In genomic region chr11:77467157-77467556, GRCm38 (mm10) we compare ENCODE assay signal across 8 mouse cellular contexts. TPM values are rescaled to one million over a fixed set of nuclear protein-coding genes. Genes with fewer than 3 reads are reported as not detected.
DNase-seq lines count a peak whose midpoint lies in the region; ATAC-seq and TF ChIP-seq lines count a peak whose summit lies in the region.

No protein-coding gene starts in this region.

- H3K27me3 ChIP-seq in intestine, embryonic 14.5 days (replicated peaks; ENCODE audit: control insufficient read depth, insufficient read depth, low read length), result peaks cover 53% of the 10 kb centered on the region
- H3K27me3 ChIP-seq in limb, embryonic 12.5 days, result peaks cover 78% of the 10 kb centered on the region
- H3K27me3 ChIP-seq in testis, adult 2 months (ENCODE audit: control insufficient read depth, insufficient read depth, low read length), result no peaks in the 10 kb centered on the region

- H3K4me2 ChIP-seq in intestine, embryonic 14.5 days (ENCODE audit: low read length), result peak overlapping the region; percentile 18; the same call in 1 of the 2 replicates
- H3K4me2 ChIP-seq in limb, embryonic 12.5 days, result peak overlapping the region; percentile 35

- 4% methylated on average over 25 of the region's 25 CpGs for WGBS in bone marrow, adult 2 months
- WGBS in intestine, embryonic 14.5 days, result 5% methylated on average over 25 of the region's 25 CpGs
- WGBS in limb, embryonic 12.5 days, result 3% methylated on average over 25 of the region's 25 CpGs

- H3K36me3 ChIP-seq in intestine, embryonic 14.5 days (ENCODE audit: control insufficient read depth, insufficient read depth, low read length), result peaks cover 14% of the 10 kb centered on the region
- H3K36me3 ChIP-seq in limb, embryonic 12.5 days, result peaks cover 27% of the 10 kb centered on the region
- H3K36me3 ChIP-seq in testis, adult 2 months (ENCODE audit: control insufficient read depth, insufficient read depth, low read length), result no peaks in the 10 kb centered on the region

- no peak overlapping the region for H3K9ac ChIP-seq in intestine, embryonic 14.5 days (ENCODE audit: low read length)
- 0 out of 2 replicates have a peak overlapping the region, but pooled peaks have one; percentile 18 for H3K9ac ChIP-seq in limb, embryonic 12.5 days (replicated peaks)

- no peaks in the 10 kb centered on the region for H3K4me1 ChIP-seq in bone marrow, adult 2 months (ENCODE audit: control insufficient read depth, insufficient read depth, low read length)
- 0 out of 2 replicates have a peak, but pooled peaks cover 6% of the 10 kb centered on the region for H3K4me1 ChIP-seq in intestine, embryonic 14.5 days (replicated peaks; ENCODE audit: control insufficient read depth, insufficient read depth, low read length)
- peaks cover 19% of the 10 kb centered on the region for H3K4me1 ChIP-seq in limb, embryonic 12.5 days (replicated peaks)
- peaks cover 23% of the 10 kb centered on the region for H3K4me1 ChIP-seq in testis, adult 2 months (ENCODE audit: control insufficient read depth, insufficient read depth, low read length)

- no peak overlapping the region for H3K27ac ChIP-seq in bone marrow, adult 2 months (ENCODE audit: control insufficient read depth, insufficient read depth, low read depth, low read length, poor library complexity)
- H3K27ac ChIP-seq in intestine, embryonic 14.5 days (ENCODE audit: low read depth), result no peak overlapping the region
- H3K27ac ChIP-seq in limb, embryonic 12.5 days, result no peak overlapping the region
- H3K27ac ChIP-seq in testis, adult 2 months (ENCODE audit: control insufficient read depth, insufficient read depth, low read depth, low read length), result no peak overlapping the region

- ATAC-seq in intestine, embryonic 14.5 days (replicated peaks; ENCODE audit: low FRiP score, low TSS enrichment, low read depth), result peak; percentile 37; the same call in 1 of the 2 replicates
- no peak for ATAC-seq in limb, embryonic 12.5 days (ENCODE audit: insufficient number of reproducible peaks, insufficient read depth, low FRiP score, low TSS enrichment, low read depth)
- peak; percentile 33; the same call in 1 of the 2 replicates for ATAC-seq in monocyte, adult 5-6 weeks (replicated peaks; ENCODE audit: insufficient number of reproducible peaks, low FRiP score, low TSS enrichment, poor library complexity, severe bottlenecking)

- TF ChIP-seq CTCF in bone marrow, adult 2 months (IDR thresholded peaks at IDR 0.05; ENCODE audit: control insufficient read depth, insufficient read depth, low read length), result peak; percentile 64
- peak; percentile 23; the same call in 1 of the 2 replicates for TF ChIP-seq CTCF in testis, adult 2 months (IDR thresholded peaks at IDR 0.05; ENCODE audit: control insufficient read depth, insufficient read depth, insufficient replicate concordance, low read depth, low read length)

- H3K9me3 ChIP-seq in intestine, embryonic 14.5 days (ENCODE audit: control insufficient read depth, low read length), result no peaks in the 10 kb centered on the region
- H3K9me3 ChIP-seq in limb, embryonic 12.5 days, result no peaks in the 10 kb centered on the region

- no peak overlapping the region for H3K4me3 ChIP-seq in bone marrow, adult 2 months (replicated peaks; ENCODE audit: control insufficient read depth, low read depth, low read length)
- no peak overlapping the region for H3K4me3 ChIP-seq in intestine, embryonic 14.5 days (ENCODE audit: low read depth, low read length)
- H3K4me3 ChIP-seq in limb, embryonic 12.5 days (replicated peaks), result no peak overlapping the region
- H3K4me3 ChIP-seq in testis, adult 2 months (ENCODE audit: control insufficient read depth, low read depth, low read length), result peak overlapping the region; percentile 37

- peak; percentile 79 for DNase-seq in layer of hippocampus, adult 11-12 months (ENCODE audit: low spot score)
- DNase-seq in layer of hippocampus, adult 9-10 months (ENCODE audit: low spot score), result no peak
- DNase-seq in gastrocnemius, adult 8-10 months (ENCODE audit: low spot score in 2 of 2), result peak; percentile 53 to 66
- DNase-seq in intestine, embryonic 14.5 days (ENCODE audit: low spot score), result peak; percentile 75

- TF ChIP-seq POLR2A in bone marrow, adult 2 months (IDR thresholded peaks at IDR 0.05; ENCODE audit: borderline replicate concordance, control insufficient read depth, low read depth, low read length), result no peak
- no peak for TF ChIP-seq POLR2A in testis, adult 2 months (IDR thresholded peaks at IDR 0.05; ENCODE audit: control insufficient read depth, low read depth, low read length)

RNA-seq across cellular contexts. Expression of gene Coro6, which starts 4.9 kb away (rescaled TPM):
- 0.57 and 1.00 TPM in 2 replicates for polyA plus RNA-seq in bone marrow, adult 2 months (2011; ENCODE audit: insufficient read depth, insufficient read length, low replicate concordance, missing spikeins)
- 100 to 1,000 TPM; 159 to 184 (median 168) TPM for total RNA-seq in gastrocnemius, adult 8-10 months (2022)
- polyA plus RNA-seq in intestine, embryonic 14.5 days (2014; fragmentation: Nextera tagmentation; extraction: Ambion mirVana), result 0.15 and 0.23 TPM in 2 replicates
- polyA plus RNA-seq in limb, embryonic 12.5 days (2016; fragmentation: Nextera tagmentation; extraction: Ambion mirVana), result 0.33 and 0.54 TPM in 2 replicates
- 0.19 to 1.1 TPM in 2 of 3 replicates, not detected in the other for total RNA-seq in monocyte, adult 5-6 weeks (2017)
- polyA plus RNA-seq in testis, adult 2 months (2012; rRNA removed), result 2.7 TPM in 2 replicates

RNA-seq across cellular contexts. Expression of gene Ankrd13b, which starts 22.3 kb away (rescaled TPM):
- polyA plus RNA-seq in bone marrow, adult 2 months (2011; ENCODE audit: insufficient read depth, insufficient read length, low replicate concordance, missing spikeins), result 3.1 and 5.7 TPM in 2 replicates
- total RNA-seq in gastrocnemius, adult 8-10 months (2022), result 10 to 100 TPM in 3 of 4 experiments, 1 to 10 TPM in 1; 9.1 to 13.7 (median 11.7) TPM
- 7.3 and 8.3 TPM in 2 replicates for polyA plus RNA-seq in intestine, embryonic 14.5 days (2014; fragmentation: Nextera tagmentation; extraction: Ambion mirVana)
- 12.9 and 13.1 TPM in 2 replicates for polyA plus RNA-seq in limb, embryonic 12.5 days (2016; fragmentation: Nextera tagmentation; extraction: Ambion mirVana)
- 0.58 TPM in 1 of 3 replicates, not detected in the others for total RNA-seq in monocyte, adult 5-6 weeks (2017)
- polyA plus RNA-seq in testis, adult 2 months (2012; rRNA removed), result 2.9 and 3.6 TPM in 2 replicates

RNA-seq across cellular contexts. Expression of gene Git1, which starts 26.2 kb away (rescaled TPM):
- 10.2 and 16.1 TPM in 2 replicates for polyA plus RNA-seq in bone marrow, adult 2 months (2011; ENCODE audit: insufficient read depth, insufficient read length, low replicate concordance, missing spikeins)
- 10 to 100 TPM; 25.7 to 34.1 (median 29.7) TPM for total RNA-seq in gastrocnemius, adult 8-10 months (2022)
- 17.7 and 19.8 TPM in 2 replicates for polyA plus RNA-seq in intestine, embryonic 14.5 days (2014; fragmentation: Nextera tagmentation; extraction: Ambion mirVana)
- polyA plus RNA-seq in limb, embryonic 12.5 days (2016; fragmentation: Nextera tagmentation; extraction: Ambion mirVana), result 10.2 and 10.3 TPM in 2 replicates
- total RNA-seq in monocyte, adult 5-6 weeks (2017), result 10.6 to 14.7 TPM (median 13.6 TPM) in 3 replicates
- 566 and 585 TPM in 2 replicates for polyA plus RNA-seq in testis, adult 2 months (2012; rRNA removed)

RNA-seq across cellular contexts. Expression of gene Abhd15, which starts 47.8 kb away (rescaled TPM):
- polyA plus RNA-seq in bone marrow, adult 2 months (2011; ENCODE audit: insufficient read depth, insufficient read length, low replicate concordance, missing spikeins), result 0.61 and 5.6 TPM in 2 replicates
- total RNA-seq in gastrocnemius, adult 8-10 months (2022), result under 1 TPM; 0.10 to 0.92 (median 0.39) TPM
- polyA plus RNA-seq in intestine, embryonic 14.5 days (2014; fragmentation: Nextera tagmentation; extraction: Ambion mirVana), result 2.2 and 3.2 TPM in 2 replicates
- polyA plus RNA-seq in limb, embryonic 12.5 days (2016; fragmentation: Nextera tagmentation; extraction: Ambion mirVana), result 1.5 and 2.4 TPM in 2 replicates
- 3.7 to 13.8 TPM (median 7.7 TPM) in 3 replicates for total RNA-seq in monocyte, adult 5-6 weeks (2017)
- polyA plus RNA-seq in testis, adult 2 months (2012; rRNA removed), result 0.17 and 0.28 TPM in 2 replicates

RNA-seq across cellular contexts. Expression of gene Trp53i13, which starts 48.6 kb away (rescaled TPM):
- 4.0 and 5.1 TPM in 2 replicates for polyA plus RNA-seq in bone marrow, adult 2 months (2011; ENCODE audit: insufficient read depth, insufficient read length, low replicate concordance, missing spikeins)
- 1 to 10 TPM; 3.3 to 6.0 (median 3.8) TPM for total RNA-seq in gastrocnemius, adult 8-10 months (2022)
- 27.3 and 32.5 TPM in 2 replicates for polyA plus RNA-seq in intestine, embryonic 14.5 days (2014; fragmentation: Nextera tagmentation; extraction: Ambion mirVana)
- polyA plus RNA-seq in limb, embryonic 12.5 days (2016; fragmentation: Nextera tagmentation; extraction: Ambion mirVana), result 49.1 and 53.2 TPM in 2 replicates
- 0.68 TPM in 1 of 3 replicates, not detected in the others for total RNA-seq in monocyte, adult 5-6 weeks (2017)
- polyA plus RNA-seq in testis, adult 2 months (2012; rRNA removed), result 46.7 and 54.1 TPM in 2 replicates

Comparison
In these comparisons a context has a peak if more than half of its experiments do, and no peak if none do; other contexts are left out.
1. RNA of gene Git1, which starts 26.2 kb away (polyA plus RNA-seq): 566 to 585 TPM in testis, adult 2 months; 17.7 to 19.8 TPM in intestine, embryonic 14.5 days, 10.2 to 16.1 TPM in bone marrow, adult 2 months and 10.2 to 10.3 TPM in limb, embryonic 12.5 days; every median in the first group is over 10 times any median in the second.